Mouse (Mus musculus) C2C12 (cell line): ENCODE results near the gene Olfr1013. TPM values are rescaled to one million over a fixed set of nuclear protein-coding genes. Genes with fewer than 3 reads are reported as not detected.

ENCODE experiments used
- H3K27me3 ChIP-seq: one replicate; pipeline ENCODE4 v1.6.1; 2011; ENCODE audit not compliant: control insufficient read depth, insufficient read depth, insufficient read length
- H3K36me3 ChIP-seq: one replicate; pipeline ENCODE4 v1.6.1; 2011; ENCODE audit not compliant: control insufficient read depth, insufficient read depth
- H3K4me3 ChIP-seq: one replicate; pipeline ENCODE4 v1.5.1; 2011; ENCODE audit warnings: mild to moderate bottlenecking, control low read depth; ENCODE audit not compliant: poor library complexity, insufficient read depth, severe bottlenecking
- H3K79me2 ChIP-seq: one replicate; pipeline ENCODE4 v1.6.1; 2011; ENCODE audit not compliant: control insufficient read depth, insufficient read depth
- H3K79me3 ChIP-seq: one replicate; pipeline ENCODE4 v1.6.1; 2011; ENCODE audit warnings: low read depth, control low read depth
- H3ac ChIP-seq: one replicate; pipeline ENCODE3; 2011; ENCODE audit warnings: low read depth; ENCODE audit not compliant: control insufficient read depth, insufficient read length
- CEBPB ChIP-seq: IDR thresholded peaks from one replicate; pipeline ENCODE4 v1.6.1; 2011; ENCODE audit warnings: low read depth, mild to moderate bottlenecking, control low read depth, moderate library complexity
- CTCF ChIP-seq: IDR thresholded peaks from one replicate; pipeline ENCODE4 v1.5.1; 2011; ENCODE audit not compliant: control insufficient read depth, insufficient read depth, insufficient read length
- FOSL1 ChIP-seq: IDR thresholded peaks from one replicate; pipeline ENCODE4 v1.8.0; 2011; ENCODE audit warnings: mild to moderate bottlenecking, low read length; ENCODE audit not compliant: poor library complexity, insufficient read depth, severe bottlenecking
- MAX ChIP-seq: IDR thresholded peaks from one replicate; pipeline ENCODE4 v1.6.1; 2011; ENCODE audit warnings: mild to moderate bottlenecking, control low read depth
- MYOD1 ChIP-seq: IDR thresholded peaks from one replicate; pipeline ENCODE4 v1.6.1; 2011; ENCODE audit warnings: low read depth; ENCODE audit not compliant: control insufficient read depth, insufficient read length
- MYOG ChIP-seq: IDR thresholded peaks from one replicate; pipeline ENCODE4 v1.6.1; 2011; ENCODE audit not compliant: control insufficient read depth, insufficient read length; ENCODE audit errors: extremely low read depth
- USF1 ChIP-seq: IDR thresholded peaks from one replicate; pipeline ENCODE4 v1.6.1; 2011; ENCODE audit warnings: low read depth, mild to moderate bottlenecking, control low read depth, moderate library complexity
- long read RNA-seq, 2 experiments: library from polyadenylated mRNA; unstranded; transcript quantifications; one replicate each; pipeline ENCODE4 v2.0.0; 2019 to 2020
- polyA plus RNA-seq: library from polyadenylated mRNA; unstranded; fragments of >200 nt; fragmentation: generic; extraction: Trizol; gene quantifications from one replicate; pipeline ENCODE4 v1.2.1, GENCODE M21; 2012; ENCODE audit warnings: missing spikeins

The Olfr1013 gene
- not detected for polyA plus RNA-seq
- long read RNA-seq, experiment 1, result 0 reads
- long read RNA-seq, experiment 2, result 0 reads

DNA sequence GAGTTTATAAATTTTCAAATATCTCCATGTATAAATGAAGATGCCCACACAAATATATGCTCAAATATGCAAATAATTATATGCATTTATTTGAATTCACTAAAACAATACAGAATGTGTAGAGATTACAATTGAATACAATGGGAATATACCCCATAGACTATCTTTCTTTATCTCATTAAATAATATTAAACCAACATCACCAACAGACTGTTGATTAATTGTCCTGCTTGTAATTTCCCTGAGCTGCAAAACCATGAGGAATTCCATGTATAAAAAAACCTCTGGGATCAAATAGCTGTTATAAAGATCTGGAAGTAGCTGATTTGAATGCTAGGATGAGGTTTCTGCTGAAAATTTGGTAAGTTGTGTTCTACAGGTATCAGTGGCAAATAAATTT lies at the start of gene Olfr1013:
Olfr1013 (plus strand) TSS at position 301 of the 400 bp plus-strand sequence.
- H3K79me3 ChIP-seq, result no peaks in the 10 kb centered on the region
- H3ac ChIP-seq, result no peak within 1 kb of the TSS
- no peak within 1 kb of the TSS for H3K4me3 ChIP-seq
- H3K27me3 ChIP-seq, result no peaks in the 10 kb centered on the region
- no peaks in the 10 kb centered on the region for H3K79me2 ChIP-seq
- no peak for TF ChIP-seq FOSL1
- no peak for TF ChIP-seq MAX
- no peak for TF ChIP-seq MYOG
- TF ChIP-seq CEBPB, result no peak
- no peak for TF ChIP-seq USF1
- no peak for TF ChIP-seq MYOD1
- TF ChIP-seq CTCF, result no peak
- H3K36me3 ChIP-seq, result no peaks in the 10 kb centered on the region

DNA sequence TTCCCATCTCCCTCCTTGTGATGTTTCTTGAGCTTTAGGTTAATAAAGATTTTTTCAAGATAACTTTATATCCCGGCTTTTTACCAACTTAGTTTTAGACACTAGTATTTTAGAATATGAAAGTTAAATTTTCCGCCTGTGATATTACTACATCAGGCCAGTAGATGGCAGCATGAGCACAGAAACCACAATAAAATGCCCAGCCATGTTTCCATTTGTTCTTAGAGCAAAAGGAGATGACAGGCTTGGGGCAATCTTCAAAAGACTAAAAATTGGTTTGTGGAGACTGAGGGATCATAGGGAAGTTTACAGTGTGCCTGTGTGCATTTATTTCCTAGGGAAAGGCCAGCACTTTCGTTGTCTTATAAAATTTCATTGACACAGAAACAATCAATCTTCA lies 41.1 kb upstream of the Olfr1013 start:
- Histone ChIP-seq H3K79me2 (no peaks in the 10 kb centered on the region), H3K36me3 (no peaks in the 10 kb centered on the region), H3K79me3 (no peaks in the 10 kb centered on the region), H3K4me3 (no peak overlapping the region), H3ac (no peak overlapping the region), H3K27me3 (no peaks in the 10 kb centered on the region)
- TF ChIP-seq CEBPB, result no peak
- no peak for TF ChIP-seq MAX

- no peaks in the 10 kb centered on the region for H3K79me3 ChIP-seq
- TF ChIP-seq FOSL1, result no peak
- TF ChIP-seq MYOG, result no peak
- no peak for TF ChIP-seq CTCF
- TF ChIP-seq MYOD1, result no peak
- no peak for TF ChIP-seq CEBPB
- TF ChIP-seq MAX, result no peak
- TF ChIP-seq USF1, result no peak
- H3ac ChIP-seq, result no peak overlapping the region
- no peaks in the 10 kb centered on the region for H3K27me3 ChIP-seq
- no peaks in the 10 kb centered on the region for H3K79me2 ChIP-seq
- no peaks in the 10 kb centered on the region for H3K36me3 ChIP-seq
- H3K4me3 ChIP-seq, result no peak overlapping the region
Observed at GRCm38 (mm10) chr2:85753822-85754221, 13.1 kb upstream of the Olfr1013 start.

GRCm38 (mm10) chr2:85762666-85763065 lies 4.2 kb upstream of the Olfr1013 start, which contains the start of gene Olfr1012:
Olfr1012 (minus strand) TSS chr2:85762766.
- TF ChIP-seq MAX (no peak), USF1 (no peak), MYOD1 (no peak), FOSL1 (no peak), CEBPB (no peak), CTCF (no peak), MYOG (no peak)

GRCm38 (mm10) chr2:85772413-85772812 lies 5.5 kb downstream of the Olfr1013 start, which contains the start of gene Olfr1014:
Olfr1014 (plus strand) TSS chr2:85772713.
- Histone ChIP-seq H3K4me3 (no peak within 1 kb of the TSS), H3K79me3 (no peaks in the 10 kb centered on the region), H3K79me2 (no peaks in the 10 kb centered on the region), H3ac (no peak within 1 kb of the TSS), H3K36me3 (no peaks in the 10 kb centered on the region), H3K27me3 (no peaks in the 10 kb centered on the region)
- TF ChIP-seq FOSL1, result no peak
- TF ChIP-seq CTCF, result no peak
- TF ChIP-seq MAX, result no peak
- no peak for TF ChIP-seq MYOD1
- no peak for TF ChIP-seq MYOG
- no peak for TF ChIP-seq CEBPB
- TF ChIP-seq USF1, result no peak

More at GRCm38 (mm10) chr2:85762666-85763065, 4.2 kb upstream of the Olfr1013 start, which contains the start of gene Olfr1012:
- Histone ChIP-seq H3K79me3 (no peaks in the 10 kb centered on the region), H3K27me3 (no peaks in the 10 kb centered on the region), H3K4me3 (no peak within 1 kb of the TSS), H3K36me3 (no peaks in the 10 kb centered on the region), H3ac (no peak within 1 kb of the TSS), H3K79me2 (no peaks in the 10 kb centered on the region)

DNA sequence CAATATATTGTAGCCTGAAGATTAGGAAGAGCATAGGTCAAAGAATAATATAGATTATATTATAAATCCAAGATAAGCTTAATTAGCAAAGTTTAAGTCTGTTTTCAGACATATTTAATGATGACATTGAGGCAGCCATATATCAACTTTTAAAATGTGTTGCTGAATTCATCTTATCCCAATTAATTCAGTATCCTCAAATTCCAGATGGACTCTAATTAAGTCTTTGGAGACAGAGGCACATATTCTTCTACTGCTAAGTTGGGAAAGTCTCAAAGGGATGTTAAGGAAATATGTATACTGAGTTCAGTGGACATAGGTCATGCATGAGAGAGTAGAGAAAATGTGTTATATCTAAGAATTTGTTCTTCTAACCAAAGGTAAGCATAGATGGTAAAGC lies 14.8 kb downstream of the Olfr1013 start, which contains the start of gene Olfr1015:
Olfr1015 (plus strand) TSS at position 301 of the 400 bp plus-strand sequence.
- no peaks in the 10 kb centered on the region for H3K36me3 ChIP-seq

More for the DNA sequence above, 14.8 kb downstream of the Olfr1013 start, which contains the start of gene Olfr1015:
- Histone ChIP-seq H3K79me3 (no peaks in the 10 kb centered on the region), H3ac (no peak within 1 kb of the TSS), H3K27me3 (no peaks in the 10 kb centered on the region), H3K4me3 (no peak within 1 kb of the TSS), H3K79me2 (no peaks in the 10 kb centered on the region)
- no peak for TF ChIP-seq FOSL1
- no peak for TF ChIP-seq MAX
- TF ChIP-seq USF1, result no peak
- no peak for TF ChIP-seq MYOG
